Mouse (Mus musculus): ENCODE data around the gene Lrpap1. TPM values are rescaled to one million over a fixed set of nuclear protein-coding genes. Genes with fewer than 3 reads are reported as not detected.

The Lrpap1 gene
- polyA plus RNA-seq, 1 experiment from 2014 or later = 101 TPM

DNA sequence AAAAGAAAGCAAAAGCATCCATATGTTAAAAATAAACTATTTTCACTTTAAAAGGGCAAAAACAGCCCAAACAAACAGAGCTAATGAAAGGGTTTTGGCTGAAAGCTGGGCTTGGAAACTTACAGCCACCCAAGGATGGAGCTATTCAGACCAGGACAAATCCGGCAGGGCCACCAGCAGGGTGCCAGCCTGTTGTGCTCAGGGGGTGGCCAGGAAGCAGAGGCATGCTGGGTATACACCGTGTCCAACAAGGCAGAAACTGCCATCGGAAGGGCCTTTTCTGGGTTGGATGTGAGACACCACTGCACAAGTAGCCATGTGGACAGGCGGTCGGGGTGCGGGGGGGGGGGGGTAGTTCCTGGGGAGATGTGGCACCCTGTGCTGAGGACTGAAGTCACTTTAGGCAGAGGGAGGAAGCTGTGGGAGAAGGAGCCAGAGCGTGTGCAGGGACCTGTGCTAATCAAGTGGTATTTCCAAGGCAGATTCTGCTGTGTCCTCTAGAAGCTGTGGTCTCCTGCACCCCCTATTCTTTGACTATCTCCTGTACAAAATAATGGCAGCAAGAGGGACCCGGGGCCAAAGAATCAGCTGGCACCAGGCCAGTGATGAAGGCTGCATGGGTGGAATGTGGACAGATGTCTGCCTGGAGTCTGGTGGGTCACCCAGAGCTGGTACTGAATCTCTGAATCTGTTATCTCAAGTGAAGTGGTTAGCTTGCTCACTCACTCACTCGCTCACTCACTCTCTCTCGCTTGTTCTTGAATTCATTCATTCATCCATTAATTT lies 38.1 kb upstream of the Lrpap1 start:
- Histone ChIP-seq H3K4me3 (ENCODE audit: low read depth, low read length) (no peak overlapping the region), H3K4me2 (ENCODE audit: low read depth) (no peak overlapping the region), H3K9me3 (ENCODE audit: control insufficient read depth, low read length) (no peaks in the 10 kb centered on the region), H3K27me3 (ENCODE audit: control insufficient read depth, insufficient read depth, low read length) (no peaks in the 10 kb centered on the region), H3K9ac (ENCODE audit: low read length) (no peak overlapping the region), H3K4me1 (ENCODE audit: control insufficient read depth, insufficient read depth, low read length) (0 out of 2 replicates have a peak, but pooled peaks cover 2% of the 10 kb centered on the region), H3K36me3 (ENCODE audit: control insufficient read depth, insufficient read depth, low read length) (no peaks in the 10 kb centered on the region), H3K27ac (ENCODE audit: low read depth, low read length) (no peak overlapping the region)
- 60% methylated on average over 10 of the region's 10 CpGs for WGBS
- DNase-seq (ENCODE audit: low spot score) (no peak), ATAC-seq (ENCODE audit: insufficient read depth, low FRiP score, low TSS enrichment) (no peak)

DNA sequence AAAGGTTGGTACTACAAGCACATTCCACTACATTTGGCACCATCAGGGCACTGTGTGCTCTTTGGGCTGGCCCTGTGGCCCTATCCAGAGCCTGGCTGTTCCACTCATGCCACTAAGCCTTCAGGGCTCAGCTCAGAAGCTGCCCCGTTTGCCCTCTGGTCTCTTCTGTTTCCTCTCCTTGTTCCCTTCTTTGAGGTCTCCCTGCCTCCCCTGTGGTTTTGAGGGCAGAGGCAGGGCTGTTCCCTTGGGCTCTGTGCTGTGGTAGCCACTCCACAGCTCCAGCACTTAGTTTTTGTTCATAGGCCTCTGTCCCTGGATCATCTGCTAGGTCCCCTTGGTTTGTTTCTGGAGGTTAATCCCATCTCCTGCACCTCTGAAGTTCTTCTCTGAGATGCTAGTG lies 37.3 kb upstream of the Lrpap1 start:
- no peak for ATAC-seq (ENCODE audit: insufficient read depth, low FRiP score, low TSS enrichment)

DNA sequence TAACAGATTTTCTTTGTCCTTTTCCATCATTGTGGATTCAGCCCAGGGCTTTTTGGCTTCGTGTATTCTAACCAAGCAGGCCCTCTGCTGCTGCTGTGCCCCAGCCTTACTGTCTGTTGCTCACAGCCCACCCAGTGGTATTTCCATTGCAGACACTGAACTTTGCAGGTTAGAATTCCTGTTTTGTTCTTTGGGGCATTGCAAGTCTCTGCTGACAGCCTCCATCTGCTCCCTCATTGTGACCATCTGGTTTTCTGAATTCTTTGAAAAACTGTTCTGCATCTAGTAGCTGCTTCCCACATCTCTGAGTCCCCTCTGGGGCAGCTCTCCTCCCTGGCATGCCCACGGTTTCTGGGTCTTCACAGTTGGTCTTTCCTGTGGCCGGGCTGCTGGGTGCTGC lies 35.8 kb upstream of the Lrpap1 start:
- ATAC-seq (ENCODE audit: insufficient read depth, low FRiP score, low TSS enrichment) (no peak), DNase-seq (ENCODE audit: low spot score) (no peak)
- Histone ChIP-seq H3K4me2 (ENCODE audit: low read depth) (no peak overlapping the region), H3K9me3 (ENCODE audit: control insufficient read depth, low read length) (no peaks in the 10 kb centered on the region), H3K9ac (ENCODE audit: low read length) (0 out of 2 replicates have a peak overlapping the region, but pooled peaks have one; percentile 11), H3K4me1 (ENCODE audit: control insufficient read depth, insufficient read depth, low read length) (no peaks in the 10 kb centered on the region), H3K36me3 (ENCODE audit: control insufficient read depth, insufficient read depth, low read length) (no peaks in the 10 kb centered on the region), H3K4me3 (ENCODE audit: low read depth, low read length) (no peak overlapping the region), H3K27ac (ENCODE audit: low read depth, low read length) (no peak overlapping the region), H3K27me3 (ENCODE audit: control insufficient read depth, insufficient read depth, low read length) (no peaks in the 10 kb centered on the region)
- 41% methylated on average over 3 of the region's 3 CpGs for WGBS

More for the DNA sequence above, 37.3 kb upstream of the Lrpap1 start:
- no peak for DNase-seq (ENCODE audit: low spot score)
- no peaks in the 10 kb centered on the region for H3K9me3 ChIP-seq (ENCODE audit: control insufficient read depth, low read length)
- 33% methylated on average over 1 of the region's 1 CpGs for WGBS
- H3K4me1 ChIP-seq (ENCODE audit: control insufficient read depth, insufficient read depth, low read length) = 0 out of 2 replicates have a peak, but pooled peaks cover 2% of the 10 kb centered on the region
- no peaks in the 10 kb centered on the region for H3K27me3 ChIP-seq (ENCODE audit: control insufficient read depth, insufficient read depth, low read length)
- H3K36me3 ChIP-seq (ENCODE audit: control insufficient read depth, insufficient read depth, low read length) = no peaks in the 10 kb centered on the region
- H3K4me3 ChIP-seq (ENCODE audit: low read depth, low read length) = no peak overlapping the region
- no peak overlapping the region for H3K9ac ChIP-seq (ENCODE audit: low read length)
- no peak overlapping the region for H3K4me2 ChIP-seq (ENCODE audit: low read depth)
- no peak overlapping the region for H3K27ac ChIP-seq (ENCODE audit: low read depth, low read length)

DNA sequence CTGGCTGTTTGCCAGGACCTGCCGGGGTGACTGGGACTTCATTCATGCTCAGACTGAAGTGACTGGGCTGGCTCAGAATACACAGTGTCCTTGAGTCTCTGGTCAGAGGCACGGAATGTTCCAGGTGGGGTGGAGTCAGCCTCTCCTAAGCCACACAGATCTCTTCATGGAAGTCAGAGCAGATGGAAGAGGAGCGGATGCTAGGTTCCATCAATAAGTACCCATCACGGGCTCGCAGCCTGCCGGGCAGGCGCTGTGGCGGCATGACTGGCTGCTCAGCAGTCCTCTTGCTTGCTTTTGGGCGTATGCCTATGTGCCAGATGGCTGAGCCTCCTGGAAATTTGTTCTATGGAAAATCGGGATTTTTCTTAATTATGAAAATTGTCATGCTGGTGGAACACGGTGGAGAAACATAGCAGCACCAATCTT lies 32.6 kb upstream of the Lrpap1 start:
- Histone ChIP-seq H3K4me3 (ENCODE audit: low read depth, low read length) (no peak overlapping the region), H3K36me3 (ENCODE audit: control insufficient read depth, insufficient read depth, low read length) (no peaks in the 10 kb centered on the region), H3K27ac (ENCODE audit: low read depth, low read length) (no peak overlapping the region), H3K9ac (ENCODE audit: low read length) (no peak overlapping the region), H3K9me3 (ENCODE audit: control insufficient read depth, low read length) (no peaks in the 10 kb centered on the region), H3K4me2 (ENCODE audit: low read depth) (no peak overlapping the region), H3K4me1 (ENCODE audit: control insufficient read depth, insufficient read depth, low read length) (no peaks in the 10 kb centered on the region), H3K27me3 (ENCODE audit: control insufficient read depth, insufficient read depth, low read length) (no peaks in the 10 kb centered on the region)
- WGBS = 90% methylated on average over 11 of the region's 11 CpGs
- DNase-seq (ENCODE audit: low spot score) = no peak
- ATAC-seq (ENCODE audit: insufficient read depth, low FRiP score, low TSS enrichment) = no peak

DNA sequence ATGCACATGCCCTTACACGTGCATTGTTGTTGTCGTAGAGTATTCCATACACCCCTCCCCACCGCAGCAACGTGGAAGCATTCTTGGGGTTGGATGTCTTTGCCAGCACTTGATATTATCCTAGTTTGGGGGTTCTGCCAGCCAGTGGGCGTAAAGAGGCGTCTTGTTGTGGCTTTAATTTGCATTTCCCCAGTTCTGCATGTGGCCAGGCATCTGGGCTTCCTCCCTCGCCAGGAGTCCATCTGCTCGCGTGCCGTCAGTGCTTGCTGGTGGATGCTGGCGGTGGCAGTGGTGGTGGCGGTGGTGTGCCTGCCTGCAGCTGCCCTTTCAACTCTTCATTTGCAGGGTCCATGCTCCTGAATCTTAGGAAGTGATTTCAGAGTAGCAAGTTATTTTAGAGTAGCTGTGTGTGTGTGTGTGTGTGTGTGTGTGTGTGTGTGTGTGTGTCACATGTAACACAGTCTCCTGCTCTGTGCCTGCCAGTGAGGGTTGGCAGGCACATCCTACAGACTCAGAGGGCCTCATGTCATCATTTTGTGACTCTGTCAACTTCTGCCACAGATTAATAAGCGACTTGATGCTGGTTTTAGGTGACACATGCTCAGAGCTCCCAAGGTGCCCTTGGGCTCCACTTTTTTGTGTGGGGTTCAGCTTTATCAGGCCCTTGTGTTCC lies 32.1 kb upstream of the Lrpap1 start:
- DNase-seq (ENCODE audit: low spot score) (no peak), ATAC-seq (ENCODE audit: insufficient read depth, low FRiP score, low TSS enrichment) (no peak)
- 80% methylated on average over 13 of the region's 13 CpGs for WGBS
- H3K4me2 ChIP-seq (ENCODE audit: low read depth) = no peak overlapping the region
- no peaks in the 10 kb centered on the region for H3K36me3 ChIP-seq (ENCODE audit: control insufficient read depth, insufficient read depth, low read length)
- no peaks in the 10 kb centered on the region for H3K4me1 ChIP-seq (ENCODE audit: control insufficient read depth, insufficient read depth, low read length)
- no peak overlapping the region for H3K4me3 ChIP-seq (ENCODE audit: low read depth, low read length)
- H3K27me3 ChIP-seq (ENCODE audit: control insufficient read depth, insufficient read depth, low read length) = no peaks in the 10 kb centered on the region
- no peaks in the 10 kb centered on the region for H3K9me3 ChIP-seq (ENCODE audit: control insufficient read depth, low read length)
- H3K9ac ChIP-seq (ENCODE audit: low read length) = no peak overlapping the region
- H3K27ac ChIP-seq (ENCODE audit: low read depth, low read length) = no peak overlapping the region

DNA sequence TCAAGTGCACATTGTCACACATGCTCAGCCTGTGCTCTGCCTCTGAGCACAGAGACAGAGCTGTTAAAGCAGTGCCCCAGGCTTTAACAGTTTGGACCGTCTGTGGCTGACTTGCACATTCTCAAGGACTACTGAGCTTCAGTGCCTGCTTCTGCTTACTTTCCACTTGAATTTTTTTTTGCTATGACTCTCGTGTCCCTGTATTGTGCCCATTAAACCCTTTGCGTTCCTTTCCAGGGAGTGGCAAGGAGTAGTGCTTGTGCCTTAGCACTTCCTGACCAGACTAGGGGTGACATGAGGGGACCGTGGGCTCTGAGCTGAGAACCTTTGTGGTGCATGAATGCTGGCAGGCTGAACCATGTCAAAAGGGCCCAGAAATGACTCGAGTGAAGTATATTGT lies 30.3 kb upstream of the Lrpap1 start:
- H3K4me2 ChIP-seq (ENCODE audit: low read depth) = no peak overlapping the region
- no peak overlapping the region for H3K27ac ChIP-seq (ENCODE audit: low read depth, low read length)
- 66% methylated on average over 5 of the region's 5 CpGs for WGBS
- H3K4me1 ChIP-seq (ENCODE audit: control insufficient read depth, insufficient read depth, low read length) = no peaks in the 10 kb centered on the region
- no peak overlapping the region for H3K9ac ChIP-seq (ENCODE audit: low read length)
- DNase-seq (ENCODE audit: low spot score) (no peak), ATAC-seq (ENCODE audit: insufficient read depth, low FRiP score, low TSS enrichment) (no peak)
- H3K4me3 ChIP-seq (ENCODE audit: low read depth, low read length) = no peak overlapping the region
- no peaks in the 10 kb centered on the region for H3K9me3 ChIP-seq (ENCODE audit: control insufficient read depth, low read length)
- H3K27me3 ChIP-seq (ENCODE audit: control insufficient read depth, insufficient read depth, low read length) = no peaks in the 10 kb centered on the region
- no peaks in the 10 kb centered on the region for H3K36me3 ChIP-seq (ENCODE audit: control insufficient read depth, insufficient read depth, low read length)

DNA sequence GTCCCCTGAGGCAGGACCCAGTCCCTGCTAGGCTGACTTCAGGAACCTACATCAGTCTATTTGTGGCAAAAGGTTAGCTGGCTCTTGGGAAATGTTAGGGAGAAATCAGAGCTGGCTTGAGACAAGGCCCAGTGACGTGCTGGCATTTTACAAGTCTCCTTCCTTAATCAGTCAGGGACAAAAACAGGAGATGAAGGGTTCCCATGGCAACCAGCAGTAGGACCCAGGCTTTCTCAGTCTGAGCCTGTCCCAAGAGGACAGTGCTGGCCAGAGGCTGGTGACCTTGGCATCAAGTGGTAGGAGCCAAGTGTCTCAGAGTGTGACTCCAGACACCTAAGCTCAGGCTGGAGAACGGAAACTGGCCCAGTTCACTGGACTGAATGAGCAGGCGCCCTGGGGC lies 28.7 kb upstream of the Lrpap1 start:
- Histone ChIP-seq H3K27ac (ENCODE audit: low read depth, low read length) (no peak overlapping the region), H3K4me1 (ENCODE audit: control insufficient read depth, insufficient read depth, low read length) (no peaks in the 10 kb centered on the region), H3K4me2 (ENCODE audit: low read depth) (no peak overlapping the region), H3K9me3 (ENCODE audit: control insufficient read depth, low read length) (no peaks in the 10 kb centered on the region), H3K4me3 (ENCODE audit: low read depth, low read length) (no peak overlapping the region), H3K36me3 (ENCODE audit: control insufficient read depth, insufficient read depth, low read length) (no peaks in the 10 kb centered on the region), H3K27me3 (ENCODE audit: control insufficient read depth, insufficient read depth, low read length) (no peaks in the 10 kb centered on the region), H3K9ac (ENCODE audit: low read length) (no peak overlapping the region)
- ATAC-seq (ENCODE audit: insufficient read depth, low FRiP score, low TSS enrichment) (no peak), DNase-seq (ENCODE audit: low spot score) (no peak)
- 68% methylated on average over 3 of the region's 3 CpGs for WGBS

DNA sequence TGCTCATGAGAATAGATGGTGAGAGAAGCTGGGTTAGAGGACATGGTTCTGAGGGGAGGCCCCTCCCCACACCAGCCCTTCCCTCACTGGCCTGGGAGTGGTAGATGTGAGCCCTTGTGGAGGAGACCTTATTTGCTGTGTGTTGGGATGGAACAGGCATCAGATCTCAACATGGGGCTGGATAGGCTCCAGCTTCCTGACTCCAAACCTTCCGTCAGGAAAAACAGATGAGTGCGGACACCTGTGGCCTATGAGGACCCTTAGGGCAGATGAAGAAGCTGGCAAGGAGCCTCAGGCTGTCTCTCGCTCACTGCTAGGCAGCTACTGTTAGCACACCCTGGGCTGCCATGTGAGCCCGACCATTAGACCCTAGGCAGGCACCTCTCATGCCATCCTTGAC lies 27.9 kb upstream of the Lrpap1 start:
- H3K9me3 ChIP-seq (ENCODE audit: control insufficient read depth, low read length) = no peaks in the 10 kb centered on the region
- ATAC-seq (ENCODE audit: insufficient read depth, low FRiP score, low TSS enrichment) (no peak), DNase-seq (ENCODE audit: low spot score) (no peak)
- no peaks in the 10 kb centered on the region for H3K4me1 ChIP-seq (ENCODE audit: control insufficient read depth, insufficient read depth, low read length)
- H3K4me2 ChIP-seq (ENCODE audit: low read depth) = no peak overlapping the region
- H3K27me3 ChIP-seq (ENCODE audit: control insufficient read depth, insufficient read depth, low read length) = no peaks in the 10 kb centered on the region
- WGBS = 87% methylated on average over 4 of the region's 4 CpGs
- no peak overlapping the region for H3K27ac ChIP-seq (ENCODE audit: low read depth, low read length)
- H3K36me3 ChIP-seq (ENCODE audit: control insufficient read depth, insufficient read depth, low read length) = no peaks in the 10 kb centered on the region
- no peak overlapping the region for H3K9ac ChIP-seq (ENCODE audit: low read length)
- no peak overlapping the region for H3K4me3 ChIP-seq (ENCODE audit: low read depth, low read length)
